Mouse (Mus musculus): ENCODE measurements at regions not wholly inside any gene's neighbourhood (a gene's known extent, or its start where the extent isn't known, plus 50 kb on each side); places are given as distances from the start of the nearest gene placed in this dataset.
"Not testable (repeated sequence)": the region's sequence is repeated elsewhere in the genome, so short reads cannot be mapped to it uniquely, and the experiment has no call there.

DNA sequence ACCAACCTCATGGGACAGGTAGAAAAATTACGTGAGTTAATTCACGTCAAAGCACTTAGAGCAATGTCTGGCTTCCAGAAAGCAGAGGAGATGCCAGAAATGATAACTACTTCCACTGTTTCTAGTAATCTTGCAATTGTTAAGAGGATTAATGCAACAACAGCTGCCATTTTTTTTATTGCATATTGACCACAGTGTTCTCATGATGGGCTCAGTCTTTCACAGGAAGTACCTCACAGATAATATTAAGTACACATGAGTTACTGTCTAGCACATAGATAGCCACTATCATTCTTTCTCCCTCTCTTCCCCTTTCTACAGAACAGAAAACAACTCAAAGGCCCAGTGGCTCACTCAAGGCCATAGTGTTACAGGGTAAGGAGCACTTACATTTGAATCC, 104.8 kb upstream of the Abca1 start:
- in situ Hi-C loops (cut with MboI; ENCODE audit: low pct_unique_long_range_greater_than_20kb), result no loop called here
- ChIA-PET CTCF (no interaction called here), POLR2A (interaction anchor here (1.0 kb wide), 1 partner anchor 15 kb away, joined by 3 read pairs; no protein-coding TSS in a partner anchor)
- DNase-seq (ENCODE audit: low read depth, low spot score) (no peak), ATAC-seq (no peak)
- H3K27me3 ChIP-seq, result no peaks in the 10 kb centered on the region
- TF ChIP-seq CTCF (IDR thresholded peaks at IDR 0.05), result no peak

DNA sequence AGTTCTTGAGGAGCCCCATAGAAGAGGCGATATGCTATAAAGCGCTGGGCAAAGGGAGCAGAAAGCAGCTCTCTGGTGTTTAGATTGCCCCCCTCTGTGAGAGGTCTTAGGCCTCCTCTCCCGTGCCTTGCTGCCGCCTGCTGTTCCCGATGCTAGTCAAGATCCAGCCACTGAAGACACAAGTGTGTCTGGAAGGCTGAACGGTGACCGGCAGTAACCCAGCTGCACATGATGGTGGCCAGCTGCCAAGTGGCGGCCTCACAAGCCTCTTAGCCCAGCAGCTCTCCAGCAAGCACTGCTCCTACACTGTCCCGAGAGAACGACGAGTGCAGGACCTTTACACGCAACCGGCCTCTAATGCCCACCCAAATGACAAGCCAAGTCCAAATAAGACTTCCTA, 104.1 kb upstream of the Abca1 start:
- in situ Hi-C loops (cut with MboI; ENCODE audit: low pct_unique_long_range_greater_than_20kb), result no loop called here
- DNase-seq (ENCODE audit: low read depth, low spot score), result no peak
- no peak for ATAC-seq

DNA sequence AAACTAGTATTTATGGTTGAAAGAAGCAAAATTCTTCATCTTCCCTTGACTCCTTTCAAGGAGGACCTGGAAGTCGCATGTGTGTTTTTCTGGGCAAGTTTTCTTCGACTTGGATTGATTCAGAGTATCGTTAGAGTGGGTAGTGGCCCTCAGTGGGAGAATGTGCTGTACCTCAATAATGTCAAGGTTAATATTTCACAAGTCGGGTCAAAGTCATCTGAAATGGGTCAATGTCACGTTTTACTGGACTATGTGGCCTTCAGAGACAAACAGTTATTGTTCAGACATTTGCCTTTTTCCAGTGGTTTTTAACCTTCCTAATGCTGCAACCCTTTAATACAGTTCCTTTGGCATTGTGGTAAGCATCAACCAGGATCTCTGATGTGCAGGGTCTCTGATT, 102.8 kb upstream of the Abca1 start:
- in situ Hi-C loops (cut with MboI; ENCODE audit: low pct_unique_long_range_greater_than_20kb), result no loop called here
- ATAC-seq (no peak), DNase-seq (ENCODE audit: low read depth, low spot score) (no peak)
- no peaks in the 10 kb centered on the region for H3K27me3 ChIP-seq
- no peak for TF ChIP-seq CTCF (IDR thresholded peaks at IDR 0.05)
- ChIA-PET CTCF (no interaction called here), POLR2A (no interaction called here)

More for the DNA sequence above, 104.1 kb upstream of the Abca1 start:
- CTCF ChIA-PET, result no interaction called here
- H3K27me3 ChIP-seq, result no peaks in the 10 kb centered on the region
- POLR2A ChIA-PET, result interaction anchor here (1.0 kb wide), 1 partner anchor 15 kb away, joined by 3 read pairs; no protein-coding TSS in a partner anchor
- no peak for TF ChIP-seq CTCF (IDR thresholded peaks at IDR 0.05)

DNA sequence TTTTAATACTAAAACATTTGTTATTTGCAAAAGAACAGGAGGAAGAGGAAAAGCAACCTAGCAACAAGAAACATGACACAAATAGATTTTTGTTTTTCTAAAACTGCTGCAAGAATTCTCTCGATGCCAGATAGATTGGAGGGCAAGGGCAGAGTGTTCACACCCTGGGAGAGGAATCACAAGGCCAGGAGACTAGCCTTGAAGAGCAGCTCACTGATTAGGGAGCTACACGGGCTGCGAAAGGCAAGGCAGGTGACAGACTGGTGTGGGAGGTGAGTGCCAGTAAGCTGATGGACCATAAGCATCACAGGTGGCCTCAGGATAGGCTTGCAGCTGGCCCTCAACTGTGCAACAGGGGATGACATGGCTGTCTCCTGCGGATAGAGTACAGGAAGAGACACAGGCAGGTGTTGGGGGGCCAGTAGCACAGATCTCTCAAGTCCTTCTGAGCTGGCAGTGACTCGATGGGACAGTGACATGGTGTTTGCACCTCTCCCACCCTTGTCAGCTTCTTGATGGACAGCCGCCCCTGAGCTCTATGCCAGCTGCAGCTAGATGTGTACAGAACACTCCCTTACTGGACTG, 102.0 kb upstream of the Abca1 start:
- H3K27me3 ChIP-seq, result no peaks in the 10 kb centered on the region
- no peak for ATAC-seq
- DNase-seq (ENCODE audit: low read depth, low spot score), result no peak
- in situ Hi-C loops (cut with MboI; ENCODE audit: low pct_unique_long_range_greater_than_20kb), result no loop called here
- CTCF ChIA-PET, result no interaction called here
- no peak for TF ChIP-seq CTCF (IDR thresholded peaks at IDR 0.05)
- POLR2A ChIA-PET, result interaction anchor here (0.7 kb wide), 1 partner anchor 9 kb away, joined by 4 read pairs; no protein-coding TSS in a partner anchor

DNA sequence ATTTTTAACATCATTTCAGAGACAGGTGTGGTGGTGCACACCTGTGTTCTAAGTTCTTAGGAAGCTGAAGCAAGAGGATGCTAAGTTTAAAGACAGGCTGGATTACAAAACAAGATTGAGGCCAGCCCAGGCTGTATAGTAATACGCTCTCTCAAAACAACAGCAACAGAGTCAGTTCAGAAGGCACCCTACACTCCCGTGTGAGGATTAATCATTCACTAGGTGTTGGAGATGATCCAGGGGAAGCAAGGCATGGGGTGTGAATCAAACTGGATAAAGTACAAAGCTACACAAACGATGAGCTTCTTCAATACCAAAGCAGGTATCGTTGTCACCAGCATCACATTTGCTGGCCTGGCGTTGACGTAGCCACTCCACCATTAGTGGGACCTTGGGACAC, 99.3 kb upstream of the Abca1 start:
- ATAC-seq (no peak), DNase-seq (ENCODE audit: low read depth, low spot score) (no peak)
- in situ Hi-C loops (cut with MboI; ENCODE audit: low pct_unique_long_range_greater_than_20kb), result no loop called here
- POLR2A ChIA-PET, result no interaction called here
- CTCF ChIA-PET, result interaction anchor here (0.7 to 1.9 kb wide), 4 partner anchors 13 to 66 kb away, joined by 3 to 4 read pairs (median 3); no protein-coding TSS in a partner anchor
- no peaks in the 10 kb centered on the region for H3K27me3 ChIP-seq
- no peak for TF ChIP-seq CTCF (IDR thresholded peaks at IDR 0.05)

DNA sequence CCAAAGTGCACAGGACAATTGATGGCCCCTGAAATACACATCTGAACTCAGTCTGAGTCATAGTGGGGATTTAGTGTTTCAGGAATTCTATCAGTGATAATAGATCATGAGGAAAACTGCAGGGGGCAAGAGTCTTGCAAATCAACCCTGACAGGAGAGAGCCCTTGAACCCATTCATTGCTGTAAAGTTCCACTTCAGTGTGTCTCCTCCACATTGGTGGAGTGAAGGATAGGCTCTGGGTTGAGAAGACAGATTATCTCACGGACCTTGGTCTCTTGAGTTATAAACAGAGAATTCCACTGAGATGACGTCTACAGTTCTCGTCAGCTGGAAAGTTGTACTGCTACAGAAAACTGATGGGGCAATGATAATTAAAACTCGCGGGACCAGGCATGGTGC, 97.3 kb upstream of the Abca1 start:
- CTCF ChIA-PET, result interaction anchor here (1.1 kb wide), 1 partner anchor 26 kb away, joined by 3 read pairs; no protein-coding TSS in a partner anchor
- in situ Hi-C loops (cut with MboI; ENCODE audit: low pct_unique_long_range_greater_than_20kb), result no loop called here
- POLR2A ChIA-PET, result interaction anchor here (1.3 kb wide), 1 partner anchor 100 kb away, joined by 3 read pairs; no protein-coding TSS in a partner anchor
- no peak for ATAC-seq
- no peak for TF ChIP-seq CTCF (IDR thresholded peaks at IDR 0.05)
- no peak for DNase-seq (ENCODE audit: low read depth, low spot score)
- H3K27me3 ChIP-seq, result no peaks in the 10 kb centered on the region

DNA sequence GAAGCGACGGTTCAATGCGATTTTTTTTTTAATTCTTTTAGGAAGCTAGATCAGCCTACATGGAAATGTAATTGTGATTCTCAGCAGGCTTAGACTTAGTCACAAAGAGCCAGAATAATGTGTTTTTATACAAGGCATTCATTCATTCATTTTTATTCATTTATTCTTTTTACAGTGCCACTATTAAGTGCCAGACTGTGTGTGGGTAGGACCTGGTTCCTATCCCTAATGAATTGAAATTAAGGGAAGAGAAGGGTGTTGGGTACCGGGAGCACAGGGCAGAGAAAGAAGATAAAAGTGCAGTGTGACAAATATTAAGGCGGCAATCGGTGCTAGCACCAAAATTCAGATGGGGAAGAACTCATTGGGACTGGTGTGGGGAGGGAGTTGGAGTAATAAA, 94.8 kb upstream of the Abca1 start:
- DNase-seq (ENCODE audit: low read depth, low spot score) (no peak), ATAC-seq (no peak)
- in situ Hi-C loops (cut with MboI; ENCODE audit: low pct_unique_long_range_greater_than_20kb), result no loop called here
- H3K27me3 ChIP-seq, result no peaks in the 10 kb centered on the region
- no peak for TF ChIP-seq CTCF (IDR thresholded peaks at IDR 0.05)
- POLR2A ChIA-PET, result no interaction called here
- CTCF ChIA-PET, result interaction anchor here (0.8 kb wide), 1 partner anchor 14 kb away, joined by 3 read pairs; no protein-coding TSS in a partner anchor

DNA sequence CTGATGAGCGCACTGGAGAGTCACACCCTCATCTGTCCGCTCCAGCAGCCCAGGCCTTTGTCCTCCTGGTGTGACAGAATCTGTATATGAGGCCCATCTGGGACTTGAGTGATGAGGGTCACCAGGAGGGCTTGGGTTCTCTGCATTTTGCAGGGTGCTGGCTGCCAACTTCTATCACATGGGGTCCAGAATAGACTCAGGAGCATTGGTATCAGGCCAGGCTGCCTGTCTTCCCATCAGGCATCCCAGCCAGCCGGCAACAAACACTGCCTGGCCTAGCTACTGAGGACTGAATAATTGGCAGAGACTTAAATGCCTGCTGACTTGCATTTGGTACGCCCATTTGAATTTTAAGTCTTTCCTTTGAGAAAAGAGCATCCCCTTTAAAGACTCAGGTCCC, 94.0 kb upstream of the Abca1 start:
- CTCF ChIA-PET, result interaction anchor here (0.7 kb wide), 1 partner anchor 86 kb away, joined by 3 read pairs; no protein-coding TSS in a partner anchor

DNA sequence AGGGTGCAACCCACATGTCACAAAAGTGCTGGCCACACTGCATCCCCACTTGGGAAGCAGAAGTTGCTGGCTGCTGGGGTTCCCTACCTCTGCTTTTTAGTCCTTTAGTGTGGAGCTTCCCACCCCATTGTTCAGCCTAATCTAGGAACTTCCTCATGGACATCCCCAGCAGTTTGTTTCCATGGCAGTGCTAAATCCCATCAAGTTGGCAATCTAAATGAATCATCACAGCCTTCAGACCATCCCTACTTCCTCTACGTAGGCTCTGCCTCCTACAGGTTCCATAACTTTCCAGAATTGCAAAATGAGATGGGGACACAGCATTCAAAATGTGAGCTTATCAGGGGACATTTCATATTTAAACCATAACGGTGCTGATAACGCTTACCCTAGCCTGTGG, 90.6 kb upstream of the Abca1 start:
- in situ Hi-C loops (cut with MboI; ENCODE audit: low pct_unique_long_range_greater_than_20kb), result no loop called here
- POLR2A ChIA-PET, result interaction anchor here (0.6 kb wide), 1 partner anchor 19 kb away, joined by 4 read pairs; no protein-coding TSS in a partner anchor
- ATAC-seq (no peak), DNase-seq (ENCODE audit: low read depth, low spot score) (no peak)
- H3K27me3 ChIP-seq, result no peaks in the 10 kb centered on the region
- CTCF ChIA-PET, result no interaction called here
- no peak for TF ChIP-seq CTCF (IDR thresholded peaks at IDR 0.05)

More for the DNA sequence above, 94.0 kb upstream of the Abca1 start:
- in situ Hi-C loops (cut with MboI; ENCODE audit: low pct_unique_long_range_greater_than_20kb), result no loop called here
- no peak for DNase-seq (ENCODE audit: low read depth, low spot score)
- ATAC-seq, result no peak
- POLR2A ChIA-PET, result no interaction called here
- TF ChIP-seq CTCF (IDR thresholded peaks at IDR 0.05), result no peak
- no peaks in the 10 kb centered on the region for H3K27me3 ChIP-seq

DNA sequence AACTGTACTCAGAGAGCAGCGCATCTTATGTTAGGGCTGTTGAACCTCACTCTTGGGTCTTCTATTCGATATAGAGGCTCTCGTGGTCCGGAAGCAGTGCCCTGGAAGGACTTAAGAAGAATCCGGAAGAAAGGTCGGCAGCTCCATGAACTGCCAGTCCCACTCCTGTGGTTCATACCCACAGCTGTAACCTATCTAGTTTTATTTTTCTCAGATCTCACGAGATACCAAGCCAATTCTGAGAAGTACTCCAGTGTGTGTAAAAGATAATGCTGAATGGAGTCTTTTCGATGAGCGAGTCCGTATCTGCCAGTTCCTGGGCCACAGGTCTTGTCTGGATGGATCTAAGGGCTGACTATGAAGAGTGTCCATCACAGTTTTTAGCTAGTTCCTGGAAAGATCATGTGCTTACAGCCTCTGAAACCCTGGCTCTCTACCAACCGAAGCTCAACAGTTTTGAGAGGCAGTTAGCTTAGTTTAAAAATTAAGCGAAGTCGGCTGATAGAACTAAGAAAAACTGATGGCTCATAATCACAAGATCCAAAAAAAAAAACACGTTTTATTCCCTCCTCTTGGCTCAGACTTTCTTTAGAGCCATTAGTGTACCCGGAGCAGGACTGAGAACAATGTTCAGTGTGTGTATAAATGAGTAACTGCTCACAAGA, 86.5 kb upstream of the Abca1 start:
- no peak for TF ChIP-seq CTCF (IDR thresholded peaks at IDR 0.05)
- ChIA-PET CTCF (interaction anchor here (0.6 to 1.3 kb wide), 3 partner anchors 12 to 139 kb away, joined by 3 to 4 read pairs (median 4); no protein-coding TSS in a partner anchor), POLR2A (no interaction called here)
- DNase-seq (ENCODE audit: low read depth, low spot score) (peak; percentile 56), ATAC-seq (no peak)
- H3K27me3 ChIP-seq, result no peaks in the 10 kb centered on the region
- in situ Hi-C loops (cut with MboI; ENCODE audit: low pct_unique_long_range_greater_than_20kb), result loop anchor here (5.0 kb wide), 1 partner anchor 106 kb away; no protein-coding TSS in a partner anchor

DNA sequence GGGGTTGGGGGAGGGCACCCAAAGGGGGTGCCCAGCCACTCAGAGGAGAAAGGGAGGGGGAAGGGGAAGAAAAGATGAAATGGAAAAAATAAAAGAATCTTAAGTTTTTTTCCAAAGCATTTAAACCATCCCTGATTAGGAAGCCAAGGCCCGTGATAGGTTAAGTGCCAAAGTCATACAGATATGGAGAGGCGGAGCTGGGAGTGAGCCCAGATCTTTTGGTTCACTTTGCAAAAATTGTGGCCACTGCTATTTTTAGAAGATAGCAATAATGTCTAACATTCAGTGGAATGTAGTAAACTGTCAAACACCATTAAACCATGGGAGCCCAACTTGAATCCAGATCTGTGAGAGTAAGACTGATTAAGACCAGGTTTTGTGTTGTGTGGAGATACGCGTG, 85.9 kb upstream of the Abca1 start:
- ChIA-PET CTCF (interaction anchor here (1.3 kb wide), 2 partner anchors 13 to 34 kb away, joined by 4 read pairs; no protein-coding TSS in a partner anchor), POLR2A (no interaction called here)
- DNase-seq (ENCODE audit: low read depth, low spot score) (no peak), ATAC-seq (no peak)
- TF ChIP-seq CTCF (IDR thresholded peaks at IDR 0.05), result no peak
- no peaks in the 10 kb centered on the region for H3K27me3 ChIP-seq
- in situ Hi-C loops (cut with MboI; ENCODE audit: low pct_unique_long_range_greater_than_20kb), result loop anchor here (5.0 kb wide), 1 partner anchor 107 kb away; no protein-coding TSS in a partner anchor

DNA sequence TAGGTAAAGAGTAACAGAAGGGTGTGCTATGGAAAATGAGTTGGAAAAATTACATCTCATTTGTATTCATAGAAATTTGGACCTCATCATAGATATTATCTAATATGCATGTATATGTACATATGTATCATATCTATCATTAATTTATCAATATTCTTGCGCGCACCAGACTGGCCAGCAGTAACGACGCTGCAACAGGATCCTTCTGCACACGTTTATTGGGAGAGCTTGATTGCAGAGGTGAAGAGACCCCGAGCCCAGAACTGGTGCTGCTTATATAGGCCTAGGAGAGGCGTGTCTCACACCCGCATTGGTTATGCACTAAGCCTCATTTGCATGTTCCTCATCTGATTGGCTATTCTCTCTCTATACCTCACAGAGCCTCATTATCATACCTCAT, 83.8 kb upstream of the Abca1 start:
- POLR2A ChIA-PET; in situ Hi-C loops (cut with MboI; ENCODE audit: low pct_unique_long_range_greater_than_20kb): not testable (repeated sequence)

More for the DNA sequence above, 83.8 kb upstream of the Abca1 start:
- DNase-seq (ENCODE audit: low read depth, low spot score); CTCF ChIA-PET; ATAC-seq; H3K27me3 ChIP-seq: not testable (repeated sequence)
